Mouse (Mus musculus) stomach, postnatal 0 days (tissue): ENCODE measurements around the gene Scn5a.

Source experiments
- CTCF ChIP-seq: IDR thresholded peaks from 2 replicates; pipeline ENCODE4 v1.5.1; 2016; ENCODE audit warnings: antibody characterized with exemption, low read depth, mild to moderate bottlenecking, moderate library complexity
- EP300 ChIP-seq: optimal IDR thresholded peaks from 2 replicates; pipeline ENCODE3; 2016; ENCODE audit warnings: antibody characterized with exemption

DNA sequence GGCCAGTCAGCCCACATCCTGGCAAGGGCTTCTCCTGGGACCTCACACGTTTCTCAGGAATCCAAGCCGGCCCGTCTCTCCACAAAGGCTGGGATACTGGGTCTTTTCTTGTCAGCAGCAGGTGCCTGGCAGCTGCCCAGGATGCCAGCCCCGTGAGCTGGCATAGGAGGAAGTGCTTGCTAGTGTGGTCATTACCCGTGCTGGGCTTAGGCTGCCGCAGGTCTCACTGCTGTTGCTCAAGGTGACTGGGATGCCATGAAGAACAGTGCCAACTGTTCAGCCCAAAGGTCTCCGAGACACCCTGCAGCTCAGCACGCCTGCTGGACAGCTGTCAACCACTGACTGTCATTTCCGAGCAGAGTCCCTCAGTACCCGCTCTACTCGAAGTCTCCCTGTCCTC lies 100.5 kb downstream of the Scn5a start:
- TF ChIP-seq CTCF (no peak), EP300 (no peak)
